Comparison of ENCODE assay signal across 13 mouse cellular contexts in the genomic region with DNA sequence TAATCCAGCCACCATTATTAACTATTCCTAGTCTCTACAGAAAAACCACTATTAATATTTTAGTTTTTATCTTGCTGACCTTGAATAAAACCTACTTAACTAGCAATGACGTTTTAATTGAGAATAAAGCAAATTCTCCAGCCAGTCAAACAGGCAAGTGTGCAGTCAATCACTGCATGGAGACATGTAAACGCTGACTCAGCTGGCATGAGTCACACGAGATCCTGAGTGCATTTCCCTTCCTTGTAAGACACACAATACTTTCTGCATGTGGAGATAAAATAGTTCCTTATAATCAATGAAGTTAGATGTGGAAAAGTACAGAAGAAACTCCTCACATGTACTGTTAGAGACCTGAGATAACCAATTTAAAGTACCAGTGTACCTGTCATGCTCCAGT. TPM values are rescaled to one million over a fixed set of nuclear protein-coding genes. Genes with fewer than 3 reads are reported as not detected.
DNase-seq lines count a peak whose midpoint lies in the region; ATAC-seq and TF ChIP-seq lines count a peak whose summit lies in the region.
"Had no signal": no experiment of that assay in that cellular context is flagged by ENCODE, and none has a peak within 500 bp of the region (broad histone marks: within the 10 kb centered on the region; RNA-seq: fewer than 3 reads in every experiment).

No protein-coding gene starts in this region.

- H3K27ac ChIP-seq in intestine, embryonic 15.5 days, result no peak overlapping the region
- H3K27ac ChIP-seq: embryonic facial prominence, embryonic 12.5 days; forebrain, embryonic 10.5 days; heart, adult 2 months; kidney, embryonic 15.5 days; liver, embryonic 12.5 days; midbrain, embryonic 15.5 days had no signal

- H3K9ac ChIP-seq in intestine, embryonic 15.5 days, result no peak overlapping the region
- H3K9ac ChIP-seq: embryonic facial prominence, embryonic 12.5 days; kidney, embryonic 15.5 days; liver, embryonic 12.5 days; midbrain, embryonic 15.5 days had no signal

- no peak overlapping the region for H3K4me3 ChIP-seq in intestine, embryonic 15.5 days (replicated peaks)
- H3K4me3 ChIP-seq: embryonic facial prominence, embryonic 12.5 days; forebrain, embryonic 10.5 days; heart, adult 2 months; kidney, embryonic 15.5 days; liver, embryonic 12.5 days; midbrain, embryonic 15.5 days had no signal

- H3K4me2 ChIP-seq in intestine, embryonic 15.5 days (replicated peaks), result no peak overlapping the region
- H3K4me2 ChIP-seq: embryonic facial prominence, embryonic 12.5 days; kidney, embryonic 15.5 days; liver, embryonic 12.5 days; midbrain, embryonic 15.5 days had no signal

- no peak for TF ChIP-seq CTCF in Patski (IDR thresholded peaks at IDR 0.05)

- in situ Hi-C loops in Patski (cut with MboI; ENCODE audit: low pct_unique_long_range_greater_than_20kb), result loop anchor here (10.0 kb wide), 1 partner anchor 159 kb away; no protein-coding TSS in a partner anchor

- CTCF ChIA-PET in Patski (lab: Charles Lee), result no interaction called here

- no peaks in the 10 kb centered on the region for H3K27me3 ChIP-seq in Patski
- H3K27me3 ChIP-seq in intestine, embryonic 15.5 days (replicated peaks), result no peaks in the 10 kb centered on the region
- H3K27me3 ChIP-seq: embryonic facial prominence, embryonic 12.5 days; kidney, embryonic 15.5 days; liver, embryonic 12.5 days; midbrain, embryonic 15.5 days had no signal

- 36% methylated on average over 3 of the region's 3 CpGs for WGBS in intestine, embryonic 15.5 days

- POLR2A ChIA-PET in Patski (lab: Charles Lee), result no interaction called here

- no peaks in the 10 kb centered on the region for H3K9me3 ChIP-seq in intestine, embryonic 15.5 days
- H3K9me3 ChIP-seq: embryonic facial prominence, embryonic 12.5 days; forebrain, embryonic 10.5 days; kidney, embryonic 15.5 days; liver, embryonic 12.5 days; midbrain, embryonic 15.5 days had no signal

- peak; percentile 68 for DNase-seq in urinary bladder, postnatal 14 days (ENCODE audit: low spot score)
- DNase-seq in urinary bladder, postnatal 10 days (ENCODE audit: low spot score), result no peak
- no peak for DNase-seq in Patski (ENCODE audit: low read depth, low spot score)
- no peak for DNase-seq in cerebellum, adult 11 months
- no peak for DNase-seq in gastrocnemius, postnatal 36 days
- DNase-seq in layer of hippocampus, adult 9-11 months, result no peak

- H3K36me3 ChIP-seq in intestine, embryonic 15.5 days, result no peaks in the 10 kb centered on the region
- H3K36me3 ChIP-seq: embryonic facial prominence, embryonic 12.5 days; forebrain, embryonic 10.5 days; kidney, embryonic 15.5 days; liver, embryonic 12.5 days; midbrain, embryonic 15.5 days had no signal

- H3K4me1 ChIP-seq in intestine, embryonic 15.5 days (replicated peaks), result no peaks in the 10 kb centered on the region
- H3K4me1 ChIP-seq: embryonic facial prominence, embryonic 12.5 days; forebrain, embryonic 10.5 days; kidney, embryonic 15.5 days; liver, embryonic 12.5 days; midbrain, embryonic 15.5 days had no signal

- ATAC-seq in Patski, result peak; percentile 90
- peak; percentile 77; the same call in 1 of the 2 replicates for ATAC-seq in intestine, embryonic 15.5 days
- ATAC-seq: liver, embryonic 12.5 days had no signal

- intact Hi-C loops in gastrocnemius, postnatal 36 days (cut with DNase I), result loop anchor here (1.0 to 5.0 kb wide), 2 partner anchors 52 to 154 kb away; partner anchors contain the start of genes Erp44 and Invs

RNA-seq across cellular contexts. Expression of gene Erp44, which starts 53.8 kb away (rescaled TPM):
- 41.4 TPM for polyA plus RNA-seq in Patski (2021)
- polyA plus RNA-seq in intestine, embryonic 15.5 days (2015; fragmentation: Nextera tagmentation; extraction: Ambion mirVana), result 99.6 and 110 TPM in 2 replicates
- 10 to 100 TPM; 23.8 to 25.4 TPM for total RNA-seq in gastrocnemius, postnatal 36 days (2021)

RNA-seq across cellular contexts. Expression of gene Invs, which starts 54.0 kb away (rescaled TPM):
- 9.3 TPM for polyA plus RNA-seq in Patski (2021)
- polyA plus RNA-seq in intestine, embryonic 15.5 days (2015; fragmentation: Nextera tagmentation; extraction: Ambion mirVana), result 6.6 and 6.8 TPM in 2 replicates
- 1 to 10 TPM; 2.0 to 2.3 TPM for total RNA-seq in gastrocnemius, postnatal 36 days (2021)
